Mouse (Mus musculus) ZHBTc4 (cell line): ENCODE results near the gene Vdac2.
A peak's percentile ranks its signal among the peaks of the same experiment; 100 is the strongest.

Experiments
- DNase-seq: peaks from one replicate; pipeline ENCODE4 v3.0.0-alpha.2; 2011; ENCODE audit warnings: low read depth, low spot score

Gene Vdac2

DNA sequence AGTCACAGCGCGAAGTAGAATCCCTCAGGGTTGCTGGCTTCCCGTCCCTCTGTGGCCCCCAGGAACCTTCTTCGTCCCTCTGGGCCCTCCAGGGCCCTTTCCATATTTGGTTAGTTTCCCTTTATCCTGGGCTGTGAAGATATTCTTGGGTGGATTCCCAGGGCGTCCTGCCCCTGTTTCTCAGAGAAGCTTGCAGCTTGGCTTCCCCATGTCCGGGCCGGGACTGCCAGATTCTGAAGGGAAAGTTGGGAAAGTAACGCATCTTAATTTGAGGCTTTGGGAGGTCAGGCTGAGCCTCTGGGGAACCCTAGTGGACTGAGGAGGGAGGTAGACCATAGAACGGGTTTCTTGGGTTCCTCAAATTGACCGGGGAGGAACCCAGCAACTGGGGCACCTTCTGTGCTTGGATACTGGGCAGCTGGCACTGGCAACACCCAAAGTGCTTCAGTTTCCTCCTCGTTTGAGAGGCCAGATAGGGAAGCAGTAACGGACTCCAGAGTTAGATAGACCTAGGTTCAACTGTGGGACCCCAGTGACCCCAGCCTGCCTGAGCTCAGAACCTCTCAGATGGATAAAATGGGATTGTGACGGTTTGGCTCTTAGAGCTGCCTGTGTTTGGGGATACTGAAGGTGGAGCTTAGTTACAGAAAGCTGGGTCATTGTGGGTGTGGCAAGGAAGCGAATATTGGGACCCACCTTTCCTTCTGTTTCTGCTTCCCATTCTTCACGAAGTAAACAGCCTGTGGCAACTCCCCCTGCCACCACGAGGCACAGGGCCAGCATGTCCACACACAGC, 27.2 kb downstream of the Vdac2 start:
- DNase-seq: no peak

DNA sequence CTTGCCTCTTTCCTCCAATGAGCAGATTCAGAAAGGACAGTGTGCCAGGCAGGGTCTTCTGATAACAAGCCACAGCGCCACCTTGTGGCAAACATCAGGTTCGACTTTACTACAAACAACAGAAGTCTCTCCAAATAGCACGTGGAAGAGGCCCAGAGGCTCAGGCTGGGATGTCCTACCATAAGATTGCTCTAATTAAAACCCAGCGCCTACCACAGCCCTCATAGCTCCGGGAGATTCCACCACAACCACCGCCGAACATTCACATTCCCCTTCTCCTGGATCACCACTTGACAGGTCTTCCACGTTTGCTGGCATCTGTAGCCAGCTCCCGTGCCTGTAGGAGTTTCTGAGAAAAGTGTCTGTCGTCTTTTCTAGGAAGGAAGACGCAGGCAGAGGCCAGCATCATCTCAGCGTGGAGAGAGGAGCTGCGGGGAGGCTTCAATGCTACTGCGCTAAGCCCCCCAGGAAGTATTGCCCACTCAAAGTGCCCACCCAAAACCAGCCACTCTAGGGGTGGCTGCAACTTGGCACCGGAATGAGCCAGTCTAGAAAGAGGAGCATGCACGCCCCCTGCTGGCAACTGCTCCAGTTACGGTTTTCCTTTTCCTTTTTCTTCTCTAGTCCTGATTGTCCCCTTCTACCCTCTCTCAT, 28.5 kb downstream of the Vdac2 start:
- peak; percentile 93 for DNase-seq

DNA sequence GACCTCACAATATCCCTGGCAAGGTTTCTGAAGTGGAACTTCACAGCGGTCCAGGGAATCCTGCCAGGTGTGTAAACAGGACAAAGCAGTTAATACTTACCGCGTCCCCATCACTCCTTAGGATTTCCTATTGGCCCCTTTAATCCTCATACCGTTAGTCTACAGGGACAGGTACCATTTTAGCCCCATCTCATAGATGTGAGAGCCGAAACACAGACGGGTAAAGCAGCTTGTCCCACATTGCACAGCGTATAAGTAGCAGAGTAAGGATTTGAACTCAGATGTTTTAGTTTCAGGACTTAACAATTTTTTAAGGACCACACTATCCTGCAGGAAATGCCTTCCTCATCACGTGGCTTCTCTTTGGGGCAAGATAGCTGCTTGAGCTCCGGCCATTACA, 29.2 kb downstream of the Vdac2 start:
- no peak for DNase-seq

DNA sequence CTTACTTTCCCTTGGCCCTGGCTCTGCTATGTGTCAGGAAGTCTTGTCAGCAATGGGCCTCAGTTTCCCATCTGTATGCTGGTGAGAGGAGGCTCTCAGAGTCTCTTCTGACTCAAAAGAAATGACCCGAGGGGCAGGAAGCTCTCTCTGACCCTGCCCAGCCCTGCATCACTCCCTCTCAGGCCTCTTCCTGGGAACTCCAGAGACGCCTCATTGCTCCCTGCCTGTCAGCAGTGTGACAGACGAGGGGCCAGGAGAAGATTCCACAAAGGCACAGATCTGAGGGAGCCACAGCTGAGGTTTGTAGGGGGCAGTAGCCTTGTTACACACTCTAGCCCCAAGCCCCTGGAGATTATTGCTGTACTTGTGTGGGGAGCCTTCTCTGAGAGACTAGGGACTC, 30.9 kb downstream of the Vdac2 start:
- no peak for DNase-seq

- DNase-seq: peak; percentile 38
Observed at GRCm38 (mm10) chr14:21856886-21857285, 31.8 kb downstream of the Vdac2 start.

GRCm38 (mm10) chr14:21866291-21866690, 41.3 kb downstream of the Vdac2 start:
- DNase-seq: no peak

GRCm38 (mm10) chr14:21866816-21867215, 41.8 kb downstream of the Vdac2 start:
- DNase-seq: no peak

- DNase-seq: no peak
Observed at GRCm38 (mm10) chr14:21890430-21890829, 65.4 kb downstream of the Vdac2 start.

DNA sequence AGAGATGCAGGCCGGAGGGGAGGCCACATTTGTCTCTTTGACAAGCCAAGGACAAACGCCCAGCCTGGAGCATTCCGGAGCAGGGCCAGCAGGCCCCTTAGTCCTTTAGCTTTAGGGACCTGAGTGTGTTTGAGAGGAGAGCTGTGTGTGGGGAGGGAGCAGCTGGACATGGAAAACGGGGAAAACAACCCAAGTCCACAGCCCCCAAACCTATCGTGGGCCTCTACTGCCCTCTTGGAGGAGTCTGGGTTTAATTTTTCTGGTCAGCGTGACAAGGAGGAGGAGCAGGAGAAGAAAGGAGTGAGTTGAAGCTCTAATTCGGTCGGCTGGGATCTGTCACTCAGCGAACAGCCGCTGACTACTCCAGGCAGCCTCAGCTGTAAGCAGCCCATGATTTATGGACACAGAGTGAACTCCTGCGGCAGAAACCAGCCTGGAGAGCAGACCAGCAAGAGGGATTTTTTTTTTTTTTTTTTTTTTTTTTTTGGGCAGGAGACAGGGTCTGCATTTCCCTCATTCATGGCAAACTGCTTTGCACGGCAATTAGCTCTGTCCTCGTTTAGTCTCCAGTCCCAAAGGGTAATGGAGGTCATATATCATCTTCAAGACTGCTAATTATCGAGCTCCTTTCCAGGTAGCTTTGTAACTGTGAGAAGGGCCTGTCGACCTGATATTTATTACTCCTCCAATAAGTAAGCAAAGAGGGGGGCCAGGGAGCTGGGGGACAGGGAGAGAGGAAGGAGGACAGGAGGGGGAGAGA, 66.7 kb downstream of the Vdac2 start:
- no peak for DNase-seq

GRCm38 (mm10) chr14:21892341-21892659, 67.3 kb downstream of the Vdac2 start:
- no peak for DNase-seq
